Mouse (Mus musculus) bone marrow, adult 2 months (tissue): ENCODE data around the gene En2. TPM values are rescaled to one million over a fixed set of nuclear protein-coding genes. Genes with fewer than 3 reads are reported as not detected.

Source experiments
- H3K27ac ChIP-seq: fragments of 200-500 bp; 2 replicates; pipeline ENCODE4 v1.5.1; 2012; ENCODE audit warnings: low read depth, mild to moderate bottlenecking, control low read depth, inconsistent platforms, low read length; ENCODE audit not compliant: control insufficient read depth, poor library complexity, insufficient read depth
- H3K4me1 ChIP-seq: fragments of 200-500 bp; 2 replicates; pipeline ENCODE4 v1.6.1; 2011; ENCODE audit warnings: low read length; ENCODE audit not compliant: control insufficient read depth, insufficient read depth
- H3K4me3 ChIP-seq: fragments of 200-500 bp; replicated peaks from 2 replicates; pipeline ENCODE3; 2011; ENCODE audit warnings: mild to moderate bottlenecking, low read depth, low read length, control low read depth; ENCODE audit not compliant: control insufficient read depth
- CTCF ChIP-seq: fragments of 200-500 bp; IDR thresholded peaks from 2 replicates; pipeline ENCODE4 v1.5.1; 2011; ENCODE audit warnings: low read length, control low read depth; ENCODE audit not compliant: control insufficient read depth, insufficient read depth
- POLR2A ChIP-seq: fragments of 200-500 bp; IDR thresholded peaks from 2 replicates; pipeline ENCODE4 v1.6.1; 2011; ENCODE audit warnings: low read depth, mild to moderate bottlenecking, control low read depth, low read length, borderline replicate concordance; ENCODE audit not compliant: control insufficient read depth
- WGBS: fragments of 180-500 bp; shearing (Covaris S2); methylation state at CpG from one replicate; pipeline ENCODE4 v1.1.7; 2018; 5-methylcytosine and 5-hydroxymethylcytosine counted together
- polyA plus RNA-seq: library from polyadenylated mRNA; stranded (reverse); fragments of >200 nt; gene quantifications from 2 replicates; pipeline ENCODE4 v1.2.4, GENCODE M21; 2011; ENCODE audit warnings: low replicate concordance; ENCODE audit not compliant: missing spikeins, insufficient read depth, insufficient read length

En2 gene
- polyA plus RNA-seq, 1 experiment = not detected

GRCm38 (mm10) chr5:28157044-28157730 is 8.3 kb upstream of the En2 start:
- no peaks in the 10 kb centered on the region for H3K4me1 ChIP-seq
- no peak overlapping the region for H3K4me3 ChIP-seq
- no peak overlapping the region for H3K27ac ChIP-seq
- no peak for TF ChIP-seq CTCF
- no peak for TF ChIP-seq POLR2A
- WGBS = 16% methylated on average over 9 of the region's 9 CpGs

- H3K4me1 ChIP-seq = no peaks in the 10 kb centered on the region
- 12% methylated on average over 17 of the region's 17 CpGs for WGBS
- no peak for TF ChIP-seq CTCF
- TF ChIP-seq POLR2A = no peak
- no peak overlapping the region for H3K27ac ChIP-seq
- no peak overlapping the region for H3K4me3 ChIP-seq
These were observed 7.7 kb upstream of the En2 start for GRCm38 (mm10) chr5:28157781-28158180.

GRCm38 (mm10) chr5:28158308-28159071 is 7.0 kb upstream of the En2 start:
- no peaks in the 10 kb centered on the region for H3K4me1 ChIP-seq
- 4% methylated on average over 31 of the region's 31 CpGs for WGBS
- TF ChIP-seq POLR2A (no peak), CTCF (no peak)
- H3K27ac ChIP-seq = no peak overlapping the region
- H3K4me3 ChIP-seq = no peak overlapping the region

GRCm38 (mm10) chr5:28159072-28159458 is 6.4 kb upstream of the En2 start:
- Histone ChIP-seq H3K27ac (no peak overlapping the region), H3K4me3 (no peak overlapping the region), H3K4me1 (no peaks in the 10 kb centered on the region)
- whole genome bisulfite sequencing = 7% methylated on average over 15 of the region's 15 CpGs
- TF ChIP-seq CTCF (no peak), POLR2A (no peak)

GRCm38 (mm10) chr5:28159891-28160470 is 5.5 kb upstream of the En2 start:
- no peak overlapping the region for H3K4me3 ChIP-seq
- no peak overlapping the region for H3K27ac ChIP-seq
- TF ChIP-seq POLR2A (no peak), CTCF (no peak)
- H3K4me1 ChIP-seq = no peaks in the 10 kb centered on the region
- WGBS = 9% methylated on average over 8 of the region's 8 CpGs

GRCm38 (mm10) chr5:28161383-28161937 is 4.0 kb upstream of the En2 start:
- WGBS = 6% methylated on average over 20 of the region's 20 CpGs
- TF ChIP-seq CTCF (no peak), POLR2A (no peak)
- H3K4me3 ChIP-seq = no peak overlapping the region
- no peaks in the 10 kb centered on the region for H3K4me1 ChIP-seq
- H3K27ac ChIP-seq = no peak overlapping the region

GRCm38 (mm10) chr5:28161938-28162402 is 3.5 kb upstream of the En2 start:
- TF ChIP-seq POLR2A = no peak
- H3K4me3 ChIP-seq = no peak overlapping the region
- WGBS = 2% methylated on average over 24 of the region's 24 CpGs

GRCm38 (mm10) chr5:28163926-28164325 is 1.6 kb upstream of the En2 start:
- 19% methylated on average over 1 of the region's 1 CpGs for WGBS
- TF ChIP-seq CTCF (no peak), POLR2A (no peak)
- no peak overlapping the region for H3K4me3 ChIP-seq
- H3K27ac ChIP-seq = no peak overlapping the region
- no peaks in the 10 kb centered on the region; the same call in none of the 2 replicates for H3K4me1 ChIP-seq

More at GRCm38 (mm10) chr5:28161938-28162402, 3.5 kb upstream of the En2 start:
- Histone ChIP-seq H3K27ac (no peak overlapping the region), H3K4me1 (no peaks in the 10 kb centered on the region)
